Mouse (Mus musculus): ENCODE measurements around the gene Crmp1.

DNA sequence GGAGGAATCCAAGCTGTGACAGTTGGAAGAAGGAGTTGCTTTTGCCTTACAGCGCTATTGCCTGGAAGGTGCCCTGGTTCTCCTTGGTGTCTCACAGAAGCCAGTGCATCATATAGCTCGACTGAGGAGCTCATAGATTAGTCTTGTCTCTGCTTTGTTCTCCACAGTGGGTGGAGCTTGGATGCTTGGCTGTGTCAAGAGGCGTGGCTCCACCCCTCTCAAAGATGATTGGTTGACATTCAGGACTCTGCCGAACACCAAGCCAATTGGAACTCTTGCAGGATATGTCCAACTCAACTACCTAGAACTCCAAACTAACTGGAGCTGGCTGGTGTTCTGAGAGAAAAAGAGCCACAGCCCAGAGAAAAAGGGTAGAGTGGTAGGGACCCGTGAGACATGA, 22.1 kb upstream of the Crmp1 start:
- TF ChIP-seq CTCF (IDR thresholded peaks at IDR 0.05; ENCODE audit: control insufficient read depth, insufficient read depth, insufficient read length) (no peak), MYOG (IDR thresholded peaks at IDR 0.05; ENCODE audit: control insufficient read depth, extremely low read depth, insufficient read length) (no peak), USF1 (IDR thresholded peaks at IDR 0.05; ENCODE audit: low read depth) (no peak), FOSL1 (IDR thresholded peaks at IDR 0.05; ENCODE audit: insufficient read depth, low read length, poor library complexity, severe bottlenecking) (no peak), MAX (IDR thresholded peaks at IDR 0.05) (no peak), MYOD1 (IDR thresholded peaks at IDR 0.05; ENCODE audit: control insufficient read depth, insufficient read length, low read depth) (no peak), CEBPB (IDR thresholded peaks at IDR 0.05; ENCODE audit: low read depth) (no peak)
